Mouse (Mus musculus) left cerebral cortex, adult 11 months (tissue): ENCODE data around the gene Kcnj13.

Experiments
- DNase-seq: peaks from one replicate; pipeline ENCODE4 v3.0.0; 2022; ENCODE audit warnings: low spot score

Kcnj13 gene

GRCm38 (mm10) chr1:87394594-87394993 lies at the start of gene Kcnj13:
Gene Kcnj13 (minus strand): TSS chr1:87394729.
- no peak for DNase-seq

DNA sequence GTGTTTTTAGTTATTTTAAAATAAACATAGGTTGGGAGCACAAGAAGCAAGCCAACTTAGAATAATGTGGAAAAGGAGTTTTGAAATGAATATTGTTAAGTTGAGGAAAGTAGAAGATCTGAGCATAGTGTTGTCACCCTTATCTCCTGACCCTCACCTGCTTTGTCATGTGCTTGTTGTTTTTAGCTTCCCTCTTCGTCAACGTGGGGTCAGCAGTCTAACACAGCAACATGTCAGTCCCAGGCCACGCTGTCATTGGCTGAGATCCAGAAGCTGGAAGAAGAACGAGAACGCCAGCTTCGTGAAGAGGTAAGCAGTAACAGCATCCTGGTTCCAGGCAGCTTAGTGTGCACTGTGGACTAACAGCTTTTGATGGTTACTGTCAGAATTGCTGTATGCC lies 42.1 kb upstream of the Kcnj13 start:
- no peak for DNase-seq

DNA sequence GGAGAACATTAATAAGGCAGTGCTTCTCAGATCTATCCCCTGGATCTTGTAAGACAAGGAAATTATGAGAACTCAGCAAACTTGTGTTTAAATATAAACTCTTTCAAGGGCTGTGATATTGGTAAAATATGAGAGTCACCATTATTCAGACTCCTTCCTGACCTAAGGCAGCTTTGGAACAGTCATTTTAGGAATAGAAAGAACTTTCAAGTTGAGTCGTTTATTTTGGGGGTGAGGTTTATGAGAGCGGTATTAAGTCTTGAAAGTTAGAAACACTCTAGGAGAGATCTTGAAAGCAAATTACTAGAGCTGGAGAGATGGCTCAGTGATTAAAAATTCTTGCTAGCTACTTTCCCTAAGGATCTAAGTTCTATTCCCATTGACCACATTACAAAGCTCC lies 40.6 kb upstream of the Kcnj13 start:
- no peak for DNase-seq

DNA sequence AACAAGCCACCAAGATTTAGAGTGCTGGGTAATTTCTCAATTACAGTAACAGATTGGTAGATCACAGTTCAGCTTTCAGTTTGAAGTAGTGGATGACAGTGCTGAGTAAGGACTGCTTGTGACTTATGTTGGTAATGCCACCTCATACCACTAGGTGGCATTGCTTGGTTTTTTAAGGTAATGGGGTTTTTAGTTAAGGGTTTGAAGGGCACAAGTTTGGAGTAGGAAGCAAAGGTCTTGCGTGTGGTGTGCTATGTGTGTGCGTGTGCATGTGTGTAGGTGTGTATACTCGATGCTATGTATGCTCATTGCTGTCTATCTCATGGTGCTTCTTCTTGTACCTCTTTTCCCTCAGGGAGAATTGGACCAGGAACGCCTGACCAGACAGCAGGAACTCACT lies 24.2 kb upstream of the Kcnj13 start:
- no peak for DNase-seq

GRCm38 (mm10) chr1:87409380-87409779 lies 14.9 kb upstream of the Kcnj13 start:
- no peak for DNase-seq

GRCm38 (mm10) chr1:87406012-87406411 lies 11.5 kb upstream of the Kcnj13 start:
- no peak for DNase-seq

GRCm38 (mm10) chr1:87404710-87405109 lies 10.2 kb upstream of the Kcnj13 start:
- no peak for DNase-seq

- DNase-seq: no peak
Observed at GRCm38 (mm10) chr1:87396923-87397586, 2.5 kb upstream of the Kcnj13 start.

GRCm38 (mm10) chr1:87393444-87394195 lies 909 bp downstream of the Kcnj13 start:
- DNase-seq: no peak

DNA sequence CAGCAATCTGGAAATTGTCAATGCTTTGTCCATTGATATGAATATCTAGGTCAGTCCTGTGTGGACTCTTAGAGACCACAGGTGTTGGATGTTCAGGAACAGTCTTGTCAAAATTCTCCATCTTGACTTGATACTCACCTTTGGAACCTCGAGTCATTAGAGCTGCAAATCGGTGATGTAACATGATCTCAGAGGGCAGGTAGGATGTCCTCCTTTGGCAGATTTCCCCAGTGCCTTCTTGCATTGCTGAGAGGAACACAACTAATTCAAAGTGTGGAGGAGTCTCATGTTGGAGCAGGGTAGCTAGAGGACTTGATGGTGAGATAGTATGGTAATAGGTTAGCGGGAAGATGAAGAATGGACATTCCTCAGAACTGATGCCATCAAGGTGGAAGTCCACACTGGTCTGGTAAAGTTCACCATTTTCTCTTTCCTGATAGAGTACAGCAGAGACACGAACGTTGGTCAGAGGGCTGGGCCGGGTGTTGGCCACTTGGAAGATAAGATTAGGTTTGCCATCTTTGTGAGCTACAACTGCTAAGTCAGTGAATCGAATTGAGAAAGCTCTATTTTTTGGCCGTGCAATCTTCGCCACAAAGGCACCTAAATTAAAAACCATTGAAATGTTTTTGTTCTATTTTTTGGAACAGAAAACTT lies 8.0 kb downstream of the Kcnj13 start:
- DNase-seq: no peak

DNA sequence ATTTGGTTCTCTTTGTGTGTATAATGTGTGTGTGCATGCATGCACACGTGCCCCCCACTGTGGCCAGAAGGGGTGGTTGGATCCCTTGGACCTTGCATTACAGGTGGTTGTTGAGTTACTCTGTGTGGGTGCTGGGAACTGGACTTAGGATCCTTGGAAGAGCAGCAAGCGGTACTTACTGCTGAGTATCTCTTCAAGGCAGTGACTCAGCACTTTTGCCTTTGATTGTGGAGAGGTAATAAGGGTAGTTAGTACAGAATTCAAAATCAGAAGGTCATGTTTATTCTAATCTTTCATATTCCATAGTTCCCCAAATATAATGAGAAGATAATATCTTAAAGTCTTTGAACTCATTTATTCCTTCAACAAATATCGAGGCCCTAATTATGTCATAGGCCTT lies 13.4 kb downstream of the Kcnj13 start:
- DNase-seq: no peak

DNA sequence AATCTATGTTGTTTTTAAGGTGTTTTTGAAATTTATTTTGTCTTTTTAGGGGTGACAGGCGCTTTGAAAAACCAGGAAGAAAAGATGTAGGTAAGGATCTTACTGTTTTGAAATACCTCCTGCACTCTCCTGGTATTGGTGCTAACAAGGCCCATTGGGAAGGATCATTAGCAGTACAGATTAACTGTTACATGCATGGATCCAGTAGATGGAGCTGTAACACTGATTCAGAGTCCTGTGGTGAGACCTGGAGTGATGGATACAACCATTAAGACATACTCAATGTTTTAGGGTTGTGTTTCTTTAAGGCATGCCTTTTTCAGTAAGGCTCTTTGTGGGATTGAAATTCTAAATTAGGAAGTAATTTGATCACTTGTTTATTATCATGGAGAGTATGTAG lies 14.6 kb downstream of the Kcnj13 start:
- DNase-seq: no peak

GRCm38 (mm10) chr1:87378024-87378560 lies 16.4 kb downstream of the Kcnj13 start:
- no peak for DNase-seq

DNA sequence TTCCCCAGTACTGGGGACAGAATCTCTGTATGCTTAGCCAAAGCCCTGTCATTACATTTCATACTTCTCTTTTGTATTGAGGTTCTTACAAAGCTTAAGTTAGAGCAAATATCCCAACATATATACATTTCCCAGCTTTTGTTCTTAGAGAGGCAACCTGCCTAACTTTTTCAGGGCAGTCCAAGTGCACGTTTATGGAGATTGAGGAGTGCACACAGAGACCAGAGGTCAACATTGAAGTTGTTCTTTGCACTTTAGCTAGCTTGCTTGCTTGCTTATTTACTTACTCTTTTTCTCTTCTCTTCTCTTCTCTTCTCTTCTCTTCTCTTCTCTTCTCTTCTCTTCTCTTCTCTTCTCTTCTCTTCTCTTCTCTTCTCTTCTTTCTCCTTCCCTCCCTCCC lies 34.3 kb downstream of the Kcnj13 start:
- no peak for DNase-seq

GRCm38 (mm10) chr1:87350576-87350975 lies 44.0 kb downstream of the Kcnj13 start:
- no peak for DNase-seq
